Mouse (Mus musculus): ENCODE measurements around the gene Ltbp2.

GRCm38 (mm10) chr12:84847480-84847879, 28.9 kb downstream of the Ltbp2 start:
- no peak for TF ChIP-seq MAX (IDR thresholded peaks at IDR 0.05; ENCODE audit: low read depth)
- TF ChIP-seq POLR2A (IDR thresholded peaks at IDR 0.05; ENCODE audit: insufficient read length, low read depth), result no peak
- no peak for TF ChIP-seq POLR2AphosphoS2 (IDR thresholded peaks at IDR 0.05; ENCODE audit: insufficient read length, low read depth)
- TF ChIP-seq SRF (IDR thresholded peaks at IDR 0.05; ENCODE audit: control insufficient read depth, insufficient read length, low read depth), result no peak
- no peak for TF ChIP-seq TCF12 (IDR thresholded peaks at IDR 0.05; ENCODE audit: insufficient read depth, poor library complexity, severe bottlenecking)
